Mouse (Mus musculus): ENCODE data around the gene Vasn. TPM values are rescaled to one million over a fixed set of nuclear protein-coding genes. Genes with fewer than 3 reads are reported as not detected.

Vasn gene
- polyA plus RNA-seq (2012; ENCODE audit: low replicate concordance): 0.19 TPM in 1 of 2 replicates, not detected in the other

GRCm38 (mm10) chr16:4639831-4640237 is at the start of gene Vasn, which contains the start of gene Dnaja3:
TSS of gene Vasn (plus strand) at chr16:4639941.
TSS of gene Dnaja3 (plus strand) at chr16:4639989.

DNA sequence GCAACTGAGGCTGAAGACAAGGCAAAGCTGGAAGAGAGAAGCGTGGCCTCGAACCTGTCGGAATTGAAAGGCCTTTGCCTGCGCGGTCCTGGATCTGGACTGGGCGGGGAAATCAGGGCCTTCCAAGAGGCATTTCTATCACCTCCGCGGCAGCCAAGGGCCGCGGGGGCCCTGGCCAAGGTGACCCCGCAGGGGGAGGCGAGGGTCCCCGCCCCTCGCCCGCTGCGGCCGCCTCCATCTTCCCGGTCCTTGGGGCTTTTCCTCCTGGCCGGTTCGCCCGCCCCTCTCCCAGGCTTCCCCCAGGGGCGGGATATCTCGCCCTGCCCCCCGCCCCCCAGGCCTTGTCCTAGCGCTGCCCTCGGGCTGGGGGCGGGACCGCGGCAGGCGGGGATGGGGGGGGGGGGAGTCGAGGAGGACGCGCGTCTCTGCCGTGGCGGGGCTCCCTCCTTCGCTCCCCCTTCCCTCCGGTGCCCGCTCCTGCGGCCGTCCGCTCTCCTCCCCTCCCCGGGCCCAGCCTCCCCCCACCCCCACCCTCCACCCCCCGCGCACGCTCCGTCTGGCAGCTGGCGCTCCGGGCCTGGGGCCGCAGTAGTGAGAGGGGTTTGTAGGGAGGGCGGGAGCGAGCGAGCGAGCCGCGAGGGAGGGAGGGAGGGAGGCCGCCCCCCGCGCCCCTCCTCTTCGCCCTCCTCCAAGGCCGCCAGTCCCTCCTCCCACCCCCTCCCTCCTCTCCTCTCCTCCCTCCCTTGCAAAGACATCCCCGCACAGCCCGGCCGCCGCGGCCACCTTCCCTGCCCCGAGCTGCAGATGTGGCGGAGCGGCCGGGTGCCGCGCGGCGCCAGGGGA is 45.5 kb upstream of the Vasn start, which contains the start of gene Glis2:
Gene Glis2 (plus strand): TSS at position 743 of the 843 bp plus-strand sequence.

DNA sequence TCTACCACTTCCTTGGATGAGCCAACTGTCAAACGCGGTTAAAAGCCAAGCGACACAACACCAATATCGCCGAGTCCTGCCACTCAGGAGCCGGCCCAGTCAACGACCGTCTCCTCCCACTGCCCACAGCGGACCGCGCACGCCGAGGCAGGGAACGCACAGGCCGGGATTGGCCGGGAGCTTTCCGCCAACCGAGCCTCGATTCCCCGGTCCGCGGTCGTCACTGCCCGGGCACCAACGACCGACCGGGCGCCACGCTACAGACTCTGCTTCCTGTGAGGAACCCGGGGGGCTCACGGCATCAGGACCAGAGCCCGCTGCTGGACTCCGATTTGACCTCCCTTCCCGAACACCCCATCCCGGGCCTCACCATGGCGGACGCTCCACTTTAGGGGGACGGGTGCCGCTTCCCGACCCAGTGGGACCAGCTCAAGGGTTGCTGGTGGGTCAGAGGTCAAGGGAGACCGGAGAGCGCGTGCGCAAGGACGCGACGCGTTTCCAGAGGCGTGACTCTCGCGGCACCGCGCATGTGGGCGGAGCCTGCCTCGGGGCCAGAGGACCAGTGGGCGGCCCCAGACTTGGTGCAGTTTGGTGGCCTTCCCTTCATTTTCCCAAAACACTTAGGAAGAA is 15.1 kb upstream of the Vasn start, which contains the start of gene Pam16:
Gene Pam16 (minus strand): TSS at position 508 of the 630 bp plus-strand sequence.

GRCm38 (mm10) chr16:4679121-4680018 is 39.6 kb downstream of the Vasn start, which contains the start of gene Coro7:
TSS of gene Coro7 (minus strand) at chr16:4679777.

Other genes with a start within 250 kb of the Vasn start
- gene Adcy9, start 219.4 kb upstream of the Vasn start, polyA plus RNA-seq (2012; ENCODE audit: low replicate concordance): 1.0 and 1.1 TPM in 2 replicates
- gene Srl, start 98.1 kb upstream of the Vasn start, polyA plus RNA-seq (2012; ENCODE audit: low replicate concordance): 0.51 and 0.75 TPM in 2 replicates
- 26.1 and 36.2 TPM in 2 replicates for gene Tfap4, start 80.1 kb upstream of the Vasn start, polyA plus RNA-seq (2012; ENCODE audit: low replicate concordance)
- 1.6 and 2.8 TPM in 2 replicates for gene Glis2, start 45.2 kb upstream of the Vasn start, polyA plus RNA-seq (2012; ENCODE audit: low replicate concordance)
- 32.2 and 86.3 TPM in 2 replicates for gene Pam16, start 15.0 kb upstream of the Vasn start, polyA plus RNA-seq (2012; ENCODE audit: low replicate concordance)
- gene Dnaja3, start within 50 bp of the Vasn start, polyA plus RNA-seq (2012; ENCODE audit: low replicate concordance): 18.0 and 18.7 TPM in 2 replicates
- gene Coro7, start 39.8 kb downstream of the Vasn start, polyA plus RNA-seq (2012; ENCODE audit: low replicate concordance): 333 and 524 TPM in 2 replicates
- gene Nmral1, start 79.4 kb downstream of the Vasn start, polyA plus RNA-seq (2012; ENCODE audit: low replicate concordance): 2.1 and 11.1 TPM in 2 replicates
- 8.0 and 15.2 TPM in 2 replicates for gene Hmox2, start 86.4 kb downstream of the Vasn start, polyA plus RNA-seq (2012; ENCODE audit: low replicate concordance)
- 47.1 and 78.2 TPM in 2 replicates for gene Cdip1, start 150.4 kb downstream of the Vasn start, polyA plus RNA-seq (2012; ENCODE audit: low replicate concordance)
- gene 4930562C15Rik, start 195.5 kb downstream of the Vasn start, polyA plus RNA-seq (2012; ENCODE audit: low replicate concordance): not detected in 2 replicates
- gene Ubald1, start 240.4 kb downstream of the Vasn start, polyA plus RNA-seq (2012; ENCODE audit: low replicate concordance): 248 and 524 TPM in 2 replicates
- gene Mgrn1, start 246.3 kb downstream of the Vasn start, polyA plus RNA-seq (2012; ENCODE audit: low replicate concordance): 47.2 and 75.1 TPM in 2 replicates